Mouse (Mus musculus): ENCODE measurements around the gene Shroom3. TPM values are rescaled to one million over a fixed set of nuclear protein-coding genes. Genes with fewer than 3 reads are reported as not detected.

The Shroom3 gene
- polyA plus RNA-seq, 1 experiment = 0.38 TPM

DNA sequence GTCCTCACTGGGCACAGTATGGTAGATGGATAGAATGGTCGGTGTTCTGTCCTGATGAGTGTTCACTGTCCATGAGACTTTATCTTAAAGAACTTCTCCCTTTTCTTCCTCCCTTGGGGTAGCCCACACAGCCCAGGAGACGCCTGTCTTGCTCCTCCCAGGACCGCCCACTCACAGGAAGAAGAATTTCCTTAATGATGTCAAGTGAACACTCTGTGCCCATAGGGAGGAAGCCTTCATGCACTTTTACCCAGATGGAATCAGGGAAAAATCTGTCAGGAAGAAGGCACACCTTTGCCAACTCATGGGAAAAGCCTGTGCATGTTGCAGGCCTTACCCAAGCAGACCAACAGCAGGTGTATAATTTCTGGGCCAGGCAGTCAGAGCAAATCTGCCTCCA, 174.9 kb downstream of the Shroom3 start:
- H3K4me1 ChIP-seq = no peaks in the 10 kb centered on the region
- 0 out of 2 replicates have a peak, but pooled peaks cover 4% of the 10 kb centered on the region for H3K9me3 ChIP-seq
- H3K4me3 ChIP-seq (replicated peaks) = no peak overlapping the region
- H3K27me3 ChIP-seq (replicated peaks) = no peaks in the 10 kb centered on the region
- no peak for TF ChIP-seq GATA1 (IDR thresholded peaks at IDR 0.05; ENCODE audit: borderline replicate concordance, low read length)
- TF ChIP-seq FLI1 (IDR thresholded peaks at IDR 0.05; ENCODE audit: low read length) = no peak
- no peaks in the 10 kb centered on the region for H3K36me3 ChIP-seq (replicated peaks; ENCODE audit: low read length)

DNA sequence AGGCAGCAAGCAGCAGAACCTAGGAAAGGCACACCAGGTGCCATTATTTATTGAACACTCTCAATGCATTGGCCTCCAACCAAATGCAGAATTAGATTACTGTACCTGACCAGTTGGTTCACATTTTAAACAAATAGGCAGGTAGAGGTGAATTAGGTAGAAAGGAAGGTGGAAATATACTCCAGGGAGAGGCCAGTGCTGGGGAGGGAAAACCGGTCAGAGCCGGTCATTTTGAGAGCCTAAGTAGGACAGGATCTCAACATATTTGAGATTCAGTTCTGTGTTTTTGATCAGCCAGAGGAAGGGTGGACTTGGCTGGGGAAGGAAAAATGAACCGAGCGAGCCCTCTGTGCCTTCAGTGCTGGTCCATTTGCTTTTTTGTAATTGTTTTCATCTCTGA, 175.3 kb downstream of the Shroom3 start:
- no peaks in the 10 kb centered on the region for H3K36me3 ChIP-seq (replicated peaks; ENCODE audit: low read length)
- no peaks in the 10 kb centered on the region for H3K4me1 ChIP-seq
- no peak for TF ChIP-seq GATA1 (IDR thresholded peaks at IDR 0.05; ENCODE audit: borderline replicate concordance, low read length)
- no peak for TF ChIP-seq FLI1 (IDR thresholded peaks at IDR 0.05; ENCODE audit: low read length)
- H3K9me3 ChIP-seq = 0 out of 2 replicates have a peak, but pooled peaks cover 4% of the 10 kb centered on the region
- no peak overlapping the region for H3K4me3 ChIP-seq (replicated peaks)
- H3K27me3 ChIP-seq (replicated peaks) = no peaks in the 10 kb centered on the region

DNA sequence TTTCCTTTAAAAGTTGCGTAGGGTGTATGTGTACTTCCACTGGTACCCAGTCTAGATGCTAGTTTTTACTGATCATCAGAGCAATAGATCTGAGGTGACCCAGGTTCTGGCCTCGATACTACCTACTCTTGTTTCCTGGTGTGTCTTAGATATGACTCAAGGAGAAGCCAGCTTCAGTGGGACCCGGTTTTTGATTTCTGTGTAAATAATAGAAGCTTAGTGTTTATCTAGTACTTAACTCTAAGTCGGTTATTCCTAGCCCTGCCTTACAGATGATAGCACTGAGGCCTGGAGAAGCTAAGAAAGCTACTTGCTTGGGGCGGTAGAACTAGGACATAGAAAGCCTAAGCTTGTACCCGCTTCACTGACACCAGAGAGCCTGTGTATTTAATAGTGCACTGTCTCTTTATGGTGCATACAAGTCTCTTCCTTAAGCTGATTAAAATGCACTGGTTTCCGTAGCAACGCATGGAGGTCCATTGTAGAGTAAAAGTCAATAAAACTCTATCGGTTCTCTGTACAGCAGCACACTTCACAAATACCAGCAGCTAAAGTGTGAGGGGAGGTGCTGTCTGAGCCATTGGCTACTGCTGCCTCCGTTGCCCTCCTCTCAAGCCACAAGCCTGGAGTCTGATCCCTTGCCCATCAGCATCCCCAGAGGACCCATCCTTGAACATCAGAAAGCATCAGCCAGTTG, 178.3 kb downstream of the Shroom3 start:
- H3K4me1 ChIP-seq = no peaks in the 10 kb centered on the region
- TF ChIP-seq GATA1 (IDR thresholded peaks at IDR 0.05; ENCODE audit: borderline replicate concordance, low read length) = no peak
- TF ChIP-seq FLI1 (IDR thresholded peaks at IDR 0.05; ENCODE audit: low read length) = no peak
- H3K36me3 ChIP-seq (replicated peaks; ENCODE audit: low read length) = no peaks in the 10 kb centered on the region
- no peak overlapping the region for H3K4me3 ChIP-seq (replicated peaks)
- no peaks in the 10 kb centered on the region for H3K9me3 ChIP-seq
- H3K27me3 ChIP-seq (replicated peaks) = no peaks in the 10 kb centered on the region

DNA sequence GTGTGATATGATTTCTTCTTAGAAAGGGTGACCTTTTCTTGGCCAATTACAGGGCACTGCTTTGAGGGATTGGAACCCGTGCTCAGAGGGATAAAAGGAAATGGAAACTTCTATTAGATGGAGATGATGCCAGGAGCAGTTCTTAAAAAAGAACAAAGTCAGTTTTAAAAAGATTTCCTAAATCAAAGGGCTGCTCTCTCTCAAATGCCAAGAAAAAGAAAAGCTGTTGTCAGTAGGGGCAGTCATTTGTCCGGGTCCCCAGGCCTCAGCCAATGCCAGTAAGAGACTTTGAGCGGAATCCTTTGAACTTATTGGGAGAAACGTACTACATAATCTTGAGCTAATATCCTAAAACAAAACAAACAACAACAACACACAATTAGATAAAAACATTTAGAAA, 181.9 kb downstream of the Shroom3 start:
- TF ChIP-seq GATA1 (IDR thresholded peaks at IDR 0.05; ENCODE audit: borderline replicate concordance, low read length) (no peak), FLI1 (IDR thresholded peaks at IDR 0.05; ENCODE audit: low read length) (no peak)

DNA sequence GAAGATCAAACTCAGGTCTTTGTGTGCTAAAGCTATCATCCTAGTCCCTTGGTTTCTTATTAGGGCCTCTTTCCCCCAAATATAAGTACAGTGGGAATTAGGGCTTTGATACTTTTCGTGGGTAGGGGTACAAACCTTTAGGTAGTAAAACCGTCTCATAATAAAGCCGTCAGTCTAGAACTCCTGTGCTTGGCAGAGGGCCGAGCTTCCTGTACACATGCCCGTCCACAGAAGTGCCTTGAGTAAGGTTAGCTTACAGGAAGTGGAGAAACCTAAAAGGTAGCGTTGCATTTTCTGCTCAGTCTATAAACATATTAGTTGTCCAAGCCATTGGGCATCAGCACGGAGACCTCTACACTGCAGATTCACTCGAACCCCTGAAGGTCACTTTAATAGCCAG, 183.3 kb downstream of the Shroom3 start:
- Histone ChIP-seq H3K9me3 (no peaks in the 10 kb centered on the region), H3K4me1 (no peaks in the 10 kb centered on the region), H3K36me3 (replicated peaks; ENCODE audit: low read length) (no peaks in the 10 kb centered on the region), H3K27me3 (replicated peaks) (no peaks in the 10 kb centered on the region), H3K4me3 (replicated peaks) (no peak overlapping the region)
- TF ChIP-seq FLI1 (IDR thresholded peaks at IDR 0.05; ENCODE audit: low read length) (no peak), GATA1 (IDR thresholded peaks at IDR 0.05; ENCODE audit: borderline replicate concordance, low read length) (no peak)

More for the DNA sequence above, 181.9 kb downstream of the Shroom3 start:
- Histone ChIP-seq H3K4me3 (replicated peaks) (no peak overlapping the region), H3K27me3 (replicated peaks) (no peaks in the 10 kb centered on the region), H3K9me3 (no peaks in the 10 kb centered on the region), H3K4me1 (no peaks in the 10 kb centered on the region), H3K36me3 (replicated peaks; ENCODE audit: low read length) (no peaks in the 10 kb centered on the region)

DNA sequence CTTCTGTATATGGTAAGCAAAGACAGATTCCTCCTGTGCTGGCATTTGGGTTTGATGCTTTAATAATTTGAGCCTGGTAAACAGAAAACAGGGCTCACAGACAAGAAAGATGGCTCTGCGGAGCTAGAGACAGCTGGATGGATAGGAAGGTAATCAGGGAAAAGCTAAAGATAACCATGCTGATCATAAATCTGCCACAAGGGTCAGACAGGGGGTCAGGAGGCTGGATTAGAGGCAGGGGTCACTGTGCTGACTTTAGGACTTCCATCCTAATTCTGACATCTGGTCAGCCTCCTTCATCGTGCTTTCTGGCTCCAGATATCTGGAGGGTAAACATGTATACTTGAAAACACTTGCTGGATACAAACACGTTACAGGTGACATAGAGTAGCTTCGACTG, 184.0 kb downstream of the Shroom3 start:
- Histone ChIP-seq H3K36me3 (replicated peaks; ENCODE audit: low read length) (no peaks in the 10 kb centered on the region), H3K4me3 (replicated peaks) (no peak overlapping the region), H3K27me3 (replicated peaks) (no peaks in the 10 kb centered on the region), H3K4me1 (no peaks in the 10 kb centered on the region), H3K9me3 (0 out of 2 replicates have a peak, but pooled peaks cover 3% of the 10 kb centered on the region)
- TF ChIP-seq FLI1 (IDR thresholded peaks at IDR 0.05; ENCODE audit: low read length) = no peak
- no peak for TF ChIP-seq GATA1 (IDR thresholded peaks at IDR 0.05; ENCODE audit: borderline replicate concordance, low read length)

DNA sequence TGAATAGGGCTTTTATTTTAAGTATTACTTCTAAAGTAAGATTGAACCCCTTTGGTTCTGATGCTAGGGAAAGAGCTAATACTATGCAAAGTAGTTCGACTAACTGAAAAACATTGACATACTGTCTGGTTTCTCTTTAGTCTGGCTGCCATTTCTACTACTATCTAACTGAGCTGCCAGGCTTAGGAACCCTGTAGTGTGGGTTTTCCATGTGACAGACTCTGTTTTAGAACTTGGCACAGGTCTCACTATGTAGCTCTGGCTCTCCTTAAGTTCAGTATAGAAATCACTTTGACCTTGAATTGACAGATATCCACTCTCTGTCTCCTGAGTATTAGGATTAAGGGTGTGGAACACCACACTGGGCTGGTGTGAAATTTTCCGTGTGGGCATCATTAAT, 185.0 kb downstream of the Shroom3 start:
- no peaks in the 10 kb centered on the region for H3K4me1 ChIP-seq
- H3K27me3 ChIP-seq (replicated peaks) = no peaks in the 10 kb centered on the region
- H3K9me3 ChIP-seq = 0 out of 2 replicates have a peak, but pooled peaks cover 3% of the 10 kb centered on the region
- H3K36me3 ChIP-seq (replicated peaks; ENCODE audit: low read length) = no peaks in the 10 kb centered on the region
- no peak for TF ChIP-seq FLI1 (IDR thresholded peaks at IDR 0.05; ENCODE audit: low read length)
- TF ChIP-seq GATA1 (IDR thresholded peaks at IDR 0.05; ENCODE audit: borderline replicate concordance, low read length) = no peak
- no peak overlapping the region for H3K4me3 ChIP-seq (replicated peaks)

DNA sequence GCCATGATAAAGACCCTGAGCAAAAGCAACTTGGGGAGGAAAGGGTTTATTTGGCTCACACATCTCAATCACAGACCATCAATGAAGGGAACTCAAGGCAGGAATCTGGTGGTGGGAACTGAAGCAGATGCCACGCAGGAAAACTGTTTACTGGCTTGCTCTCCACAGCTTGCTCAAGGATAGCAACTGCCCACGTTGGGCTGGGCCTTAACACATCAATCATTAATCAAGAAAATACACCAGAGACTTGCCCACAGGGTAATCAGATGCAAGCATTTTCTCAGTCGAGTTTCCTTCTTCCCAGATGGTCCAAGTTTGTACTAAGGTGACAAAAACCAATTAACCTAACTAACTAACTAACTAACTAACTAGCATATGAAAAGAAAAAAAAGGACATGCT, 187.8 kb downstream of the Shroom3 start:
- 0 out of 2 replicates have a peak, but pooled peaks cover 3% of the 10 kb centered on the region for H3K9me3 ChIP-seq
- no peaks in the 10 kb centered on the region for H3K27me3 ChIP-seq (replicated peaks)
- H3K4me3 ChIP-seq (replicated peaks) = no peak overlapping the region
- no peaks in the 10 kb centered on the region for H3K4me1 ChIP-seq
- TF ChIP-seq FLI1 (IDR thresholded peaks at IDR 0.05; ENCODE audit: low read length) (no peak), GATA1 (IDR thresholded peaks at IDR 0.05; ENCODE audit: borderline replicate concordance, low read length) (no peak)
- H3K36me3 ChIP-seq (replicated peaks; ENCODE audit: low read length) = no peaks in the 10 kb centered on the region

DNA sequence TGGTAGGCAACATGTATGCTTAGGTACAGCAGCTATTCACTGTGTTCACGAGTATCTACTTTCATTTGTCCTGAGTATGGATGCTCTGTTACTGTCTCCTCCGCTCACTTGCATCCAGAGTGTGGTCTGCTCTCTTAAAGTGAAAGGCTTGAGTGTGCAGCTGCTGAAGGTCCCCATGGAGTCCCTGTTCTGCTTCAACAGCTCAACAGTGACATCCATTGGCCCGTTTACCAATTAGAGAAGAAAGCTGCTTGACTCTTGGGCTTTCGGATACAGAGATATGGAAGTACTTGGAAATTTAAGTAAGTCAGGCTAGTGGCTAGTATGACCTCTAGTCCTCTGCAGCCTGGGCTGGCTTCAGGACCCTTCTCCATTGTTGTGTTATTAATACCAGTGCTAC, 188.9 kb downstream of the Shroom3 start:
- no peaks in the 10 kb centered on the region for H3K4me1 ChIP-seq
- no peaks in the 10 kb centered on the region for H3K27me3 ChIP-seq (replicated peaks)
- 0 out of 2 replicates have a peak, but pooled peaks cover 3% of the 10 kb centered on the region for H3K9me3 ChIP-seq
- H3K36me3 ChIP-seq (replicated peaks; ENCODE audit: low read length) = no peaks in the 10 kb centered on the region
- TF ChIP-seq GATA1 (IDR thresholded peaks at IDR 0.05; ENCODE audit: borderline replicate concordance, low read length) (no peak), FLI1 (IDR thresholded peaks at IDR 0.05; ENCODE audit: low read length) (no peak)
- H3K4me3 ChIP-seq (replicated peaks) = no peak overlapping the region

DNA sequence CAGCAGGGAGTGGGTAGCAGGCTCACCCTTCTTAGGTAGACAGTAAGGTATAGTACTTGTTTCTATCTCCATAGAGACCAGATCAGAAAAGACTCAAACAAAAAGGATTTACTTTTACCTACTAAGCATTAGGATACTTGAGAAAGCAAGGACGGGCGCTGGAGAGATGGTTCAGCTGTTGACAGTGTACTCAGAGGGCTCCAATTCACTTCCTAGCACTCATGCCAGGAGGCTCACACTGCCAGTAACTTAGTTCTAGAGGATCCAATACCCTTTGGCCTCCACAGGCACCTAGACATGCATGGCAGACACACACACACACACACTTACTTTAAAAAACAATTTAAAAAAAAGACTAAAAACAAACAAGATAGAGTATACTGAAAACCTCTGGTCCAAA, 189.8 kb downstream of the Shroom3 start:
- Histone ChIP-seq H3K36me3 (replicated peaks; ENCODE audit: low read length) (no peaks in the 10 kb centered on the region), H3K4me3 (replicated peaks) (no peak overlapping the region), H3K27me3 (replicated peaks) (no peaks in the 10 kb centered on the region), H3K4me1 (no peaks in the 10 kb centered on the region), H3K9me3 (0 out of 2 replicates have a peak, but pooled peaks cover 3% of the 10 kb centered on the region)
- TF ChIP-seq FLI1 (IDR thresholded peaks at IDR 0.05; ENCODE audit: low read length) = no peak
- no peak for TF ChIP-seq GATA1 (IDR thresholded peaks at IDR 0.05; ENCODE audit: borderline replicate concordance, low read length)
